Mouse (Mus musculus) olfactory bulb, adult 2 months (tissue): ENCODE results near the gene Atf7.

Source experiments
- CTCF ChIP-seq: fragments of 200-500 bp; IDR thresholded peaks from 2 replicates; pipeline ENCODE4 v1.5.1; 2012; ENCODE audit warnings: low read depth, mild to moderate bottlenecking, low read length, moderate library complexity; ENCODE audit not compliant: insufficient read depth
- POLR2A ChIP-seq: fragments of 200-500 bp; IDR thresholded peaks from 2 replicates; pipeline ENCODE4 v1.6.1; 2012; ENCODE audit warnings: mild to moderate bottlenecking, low read depth, low read length, moderate library complexity; ENCODE audit not compliant: insufficient read depth

DNA sequence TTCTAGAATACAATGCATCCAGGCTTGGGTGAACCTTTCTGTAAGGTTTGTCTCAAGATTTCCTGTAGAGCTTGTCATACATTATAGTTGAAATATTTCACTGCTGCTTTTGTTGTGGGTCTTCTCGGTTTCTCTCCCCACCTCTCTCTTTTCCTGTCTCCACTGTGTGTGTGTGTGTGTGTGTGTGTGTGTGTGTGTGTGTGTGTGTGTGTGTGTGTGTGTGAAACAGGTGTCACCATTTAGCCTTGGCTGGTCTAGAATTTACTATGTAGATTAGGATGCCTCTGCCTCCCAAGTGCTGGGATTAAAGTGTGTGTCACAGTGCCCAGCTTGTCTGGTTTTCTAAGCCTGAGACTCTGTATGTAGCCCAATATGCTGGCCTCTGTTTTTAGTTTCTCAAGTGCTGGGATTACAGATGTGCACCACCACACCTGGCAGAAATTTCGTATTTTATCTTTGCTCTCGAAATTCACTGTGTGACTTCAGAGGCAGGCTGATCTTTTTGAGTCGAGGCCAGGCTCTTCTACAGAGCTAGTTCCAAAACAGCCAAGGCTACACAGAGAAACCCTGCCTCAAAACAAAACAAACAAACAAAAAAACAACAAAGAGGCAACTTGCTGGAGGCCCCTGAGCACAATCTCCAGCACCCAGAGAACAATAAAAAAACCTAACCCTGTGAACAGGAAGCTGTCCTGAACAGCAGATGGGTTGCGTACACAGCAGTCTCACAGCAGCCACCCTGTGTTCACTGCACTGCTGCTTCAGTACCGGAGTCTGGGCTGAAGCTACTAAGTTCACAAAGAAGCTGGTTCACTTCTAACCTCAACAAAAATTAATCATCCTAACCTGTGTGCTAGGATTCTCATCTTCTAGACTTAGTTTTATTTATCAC lies 98.9 kb downstream of the Atf7 start:
- no peak for TF ChIP-seq POLR2A
- no peak for TF ChIP-seq CTCF
